Mouse (Mus musculus) E14TG2a.4 (cell line): ENCODE results near the gene Bbs9.

Source experiments
- H3K27me3 ChIP-seq: 2 replicates; pipeline ENCODE4 v1.6.1; 2014; ENCODE audit warnings: low read length, control low read depth; ENCODE audit not compliant: insufficient read depth
- H3K36me3 ChIP-seq: 2 replicates; pipeline ENCODE4 v1.6.1; 2014; ENCODE audit warnings: low read length, control low read depth; ENCODE audit not compliant: insufficient read depth
- H3K4me1 ChIP-seq: replicated peaks from 2 replicates; pipeline ENCODE4 v1.6.1; 2014; ENCODE audit warnings: low read depth, low read length, control low read depth
- H3K4me3 ChIP-seq: replicated peaks from 2 replicates; pipeline ENCODE4 v1.5.1; 2014; ENCODE audit warnings: mild to moderate bottlenecking, low read length
- H3K9me3 ChIP-seq: 2 replicates; pipeline ENCODE4 v1.6.1; 2014; ENCODE audit warnings: low read length, control low read depth
- CTCF ChIP-seq: conservative IDR thresholded peaks from 2 replicates; pipeline ENCODE4 v1.5.1; 2014; ENCODE audit warnings: low read length
- NANOG ChIP-seq: IDR thresholded peaks from 2 replicates; pipeline ENCODE4 v1.6.1; 2014; ENCODE audit warnings: borderline replicate concordance, low read length, mixed read lengths
- POU5F1 ChIP-seq: IDR thresholded peaks from 2 replicates; pipeline ENCODE4 v1.6.1; 2014; ENCODE audit warnings: low read length, borderline replicate concordance

Gene Bbs9

DNA sequence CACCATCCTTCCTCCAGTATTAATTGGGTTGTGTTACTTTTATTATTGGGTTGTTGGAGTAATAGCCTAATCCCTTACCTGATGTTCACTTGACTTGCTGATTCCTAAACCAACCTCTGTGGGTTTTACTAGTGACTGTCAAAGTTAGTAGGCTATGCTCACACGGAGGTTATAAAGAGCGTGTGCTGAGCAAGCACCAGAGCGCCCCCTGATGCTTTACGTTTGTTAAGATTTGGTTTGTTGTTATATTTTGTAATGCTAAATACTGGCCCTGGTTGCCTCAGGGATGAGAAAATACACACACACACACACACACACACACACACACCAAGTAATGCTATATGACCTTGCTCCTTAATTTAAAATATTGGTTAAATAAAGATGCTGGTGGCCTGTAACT lies 219.9 kb downstream of the Bbs9 start:
- TF ChIP-seq CTCF (no peak), NANOG (no peak), POU5F1 (no peak)
- peaks cover 11% of the 10 kb centered on the region for H3K4me1 ChIP-seq

GRCm38 (mm10) chr9:22696809-22697374 lies 221.4 kb downstream of the Bbs9 start:
- Histone ChIP-seq H3K9me3 (peaks cover 2% of the 10 kb centered on the region; the same call in 1 of the 2 replicates), H3K36me3 (no peaks in the 10 kb centered on the region), H3K4me3 (no peak overlapping the region), H3K4me1 (peaks cover 11% of the 10 kb centered on the region), H3K27me3 (no peaks in the 10 kb centered on the region)
- TF ChIP-seq POU5F1, result no peak
- no peak for TF ChIP-seq NANOG
- TF ChIP-seq CTCF, result no peak

More for the DNA sequence above, 219.9 kb downstream of the Bbs9 start:
- peaks cover 2% of the 10 kb centered on the region; the same call in 1 of the 2 replicates for H3K9me3 ChIP-seq
- H3K36me3 ChIP-seq, result no peaks in the 10 kb centered on the region
- no peaks in the 10 kb centered on the region for H3K27me3 ChIP-seq
- H3K4me3 ChIP-seq, result no peak overlapping the region

- H3K4me3 ChIP-seq, result no peak overlapping the region
- no peaks in the 10 kb centered on the region for H3K36me3 ChIP-seq
- no peak for TF ChIP-seq NANOG
- no peak for TF ChIP-seq CTCF
- no peak for TF ChIP-seq POU5F1
- peaks cover 15% of the 10 kb centered on the region for H3K4me1 ChIP-seq
- no peaks in the 10 kb centered on the region for H3K27me3 ChIP-seq
- H3K9me3 ChIP-seq, result peaks cover 2% of the 10 kb centered on the region; the same call in 1 of the 2 replicates
These were observed 222.3 kb downstream of the Bbs9 start for GRCm38 (mm10) chr9:22697811-22698210.

GRCm38 (mm10) chr9:22698501-22698900 lies 223.0 kb downstream of the Bbs9 start:
- H3K4me1 ChIP-seq, result peaks cover 15% of the 10 kb centered on the region
- no peak overlapping the region for H3K4me3 ChIP-seq
- no peaks in the 10 kb centered on the region for H3K36me3 ChIP-seq
- TF ChIP-seq NANOG, result no peak
- TF ChIP-seq POU5F1, result no peak
- no peaks in the 10 kb centered on the region for H3K27me3 ChIP-seq
- peaks cover 2% of the 10 kb centered on the region; the same call in 1 of the 2 replicates for H3K9me3 ChIP-seq

GRCm38 (mm10) chr9:22702065-22702611 lies 226.6 kb downstream of the Bbs9 start:
- H3K36me3 ChIP-seq, result no peaks in the 10 kb centered on the region
- TF ChIP-seq NANOG (no peak), CTCF (no peak), POU5F1 (no peak)
- H3K9me3 ChIP-seq, result peaks cover 2% of the 10 kb centered on the region; the same call in 1 of the 2 replicates
- H3K4me3 ChIP-seq, result no peak overlapping the region
- H3K27me3 ChIP-seq, result no peaks in the 10 kb centered on the region
- peaks cover 15% of the 10 kb centered on the region for H3K4me1 ChIP-seq

GRCm38 (mm10) chr9:22702812-22703367 lies 227.4 kb downstream of the Bbs9 start:
- Histone ChIP-seq H3K27me3 (no peaks in the 10 kb centered on the region), H3K9me3 (peaks cover 2% of the 10 kb centered on the region; the same call in 1 of the 2 replicates), H3K4me3 (no peak overlapping the region), H3K4me1 (peaks cover 15% of the 10 kb centered on the region), H3K36me3 (no peaks in the 10 kb centered on the region)
- TF ChIP-seq NANOG, result no peak
- no peak for TF ChIP-seq POU5F1
- TF ChIP-seq CTCF, result no peak

DNA sequence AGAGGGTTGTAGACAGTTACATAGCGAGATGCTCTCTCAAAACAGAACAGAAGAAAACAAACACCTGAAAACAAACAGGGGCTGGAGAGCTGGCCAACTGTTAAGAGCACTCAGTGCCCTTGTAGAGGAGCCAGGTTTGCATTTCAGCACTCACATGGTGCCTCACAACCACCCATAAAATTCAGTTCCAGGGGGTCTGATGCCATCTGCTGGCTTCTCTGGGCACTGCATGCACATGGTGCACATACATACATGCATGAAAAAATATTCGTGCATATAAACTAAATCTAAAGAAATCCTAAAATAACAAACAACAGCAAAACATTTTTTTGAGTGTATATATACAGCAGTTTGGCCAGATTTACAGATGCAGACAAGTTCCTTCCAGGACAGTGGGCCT lies 228.0 kb downstream of the Bbs9 start:
- Histone ChIP-seq H3K4me1 (peaks cover 8% of the 10 kb centered on the region), H3K9me3 (peaks cover 2% of the 10 kb centered on the region; the same call in 1 of the 2 replicates), H3K4me3 (no peak overlapping the region), H3K36me3 (no peaks in the 10 kb centered on the region), H3K27me3 (no peaks in the 10 kb centered on the region)
- TF ChIP-seq CTCF (peak; percentile 85), POU5F1 (no peak), NANOG (no peak)

DNA sequence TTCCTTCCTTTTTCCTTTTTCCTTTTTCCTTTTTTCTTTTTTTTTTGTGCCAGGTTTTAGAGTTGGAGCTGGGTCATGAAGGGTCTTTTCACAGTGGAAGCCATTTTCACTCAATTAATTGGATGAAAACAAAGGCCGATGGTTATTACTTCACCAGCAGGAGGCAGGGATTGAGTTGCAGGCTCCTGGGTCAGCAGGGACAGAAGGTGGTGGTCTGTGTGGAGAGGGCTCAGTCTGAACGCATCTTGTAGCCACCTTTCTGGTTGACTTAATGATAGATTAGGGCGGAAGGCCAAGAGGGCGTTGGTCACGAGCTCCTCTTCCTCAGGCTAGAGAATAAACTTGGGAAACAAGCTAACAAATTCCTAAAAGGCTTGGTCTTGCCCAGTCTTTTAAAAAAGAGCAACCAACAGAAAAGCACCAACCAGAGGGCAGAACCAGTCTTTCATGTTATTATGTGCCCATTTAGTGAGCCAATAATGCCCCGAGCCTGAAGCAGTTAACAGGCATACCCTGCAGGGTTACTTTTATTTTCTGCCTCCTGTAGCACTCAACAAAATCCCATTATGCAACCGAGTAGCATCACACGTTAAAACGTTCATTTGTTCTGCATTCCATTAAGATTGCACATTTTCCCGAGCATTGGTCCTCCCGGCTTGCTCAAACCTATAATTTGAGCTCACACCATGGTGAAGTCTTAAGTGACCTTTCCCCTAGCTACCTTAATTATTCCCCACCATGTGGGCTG lies 231.8 kb downstream of the Bbs9 start:
- Histone ChIP-seq H3K9me3 (no peaks in the 10 kb centered on the region), H3K4me3 (no peak overlapping the region), H3K36me3 (no peaks in the 10 kb centered on the region), H3K27me3 (no peaks in the 10 kb centered on the region), H3K4me1 (peaks cover 14% of the 10 kb centered on the region; the same call in 1 of the 2 replicates)
- no peak for TF ChIP-seq POU5F1
- no peak for TF ChIP-seq NANOG
- TF ChIP-seq CTCF, result no peak
